Mouse (Mus musculus) T-cell, adult 2 months (primary cell): ENCODE data around the gene Adam11.

ENCODE experiments used
- DNase-seq: peaks from one replicate; pipeline ENCODE4 v3.0.0; 2022; ENCODE audit warnings: low spot score

Gene Adam11

GRCm38 (mm10) chr11:102753591-102754324, 7.5 kb upstream of the Adam11 start:
- DNase-seq = no peak

- no peak for DNase-seq
Measured at GRCm38 (mm10) chr11:102754416-102754815, 6.8 kb upstream of the Adam11 start.

GRCm38 (mm10) chr11:102755391-102755790, 5.8 kb upstream of the Adam11 start:
- DNase-seq = no peak

- DNase-seq = no peak
Measured at GRCm38 (mm10) chr11:102758977-102759376, 2.3 kb upstream of the Adam11 start.

- DNase-seq = no peak
Measured at GRCm38 (mm10) chr11:102760805-102761308, 382 bp upstream of the Adam11 start.

- no peak for DNase-seq
Measured at GRCm38 (mm10) chr11:102762248-102762647, 1.0 kb downstream of the Adam11 start.

GRCm38 (mm10) chr11:102763009-102763767, 1.9 kb downstream of the Adam11 start:
- DNase-seq = no peak

GRCm38 (mm10) chr11:102765416-102765815, 4.2 kb downstream of the Adam11 start:
- DNase-seq = no peak

GRCm38 (mm10) chr11:102767055-102767670, 5.9 kb downstream of the Adam11 start:
- no peak for DNase-seq

- no peak for DNase-seq
Measured at GRCm38 (mm10) chr11:102769141-102769540, 7.9 kb downstream of the Adam11 start.

GRCm38 (mm10) chr11:102769993-102770661, 8.9 kb downstream of the Adam11 start:
- no peak for DNase-seq

- no peak for DNase-seq
Measured at GRCm38 (mm10) chr11:102770662-102771435, 9.6 kb downstream of the Adam11 start.

- DNase-seq = no peak
Measured at GRCm38 (mm10) chr11:102771916-102772714, 10.9 kb downstream of the Adam11 start.

GRCm38 (mm10) chr11:102772771-102773700, 11.8 kb downstream of the Adam11 start:
- DNase-seq = no peak

GRCm38 (mm10) chr11:102773713-102774611, 12.7 kb downstream of the Adam11 start:
- peak; percentile 72 for DNase-seq

- DNase-seq = no peak
Measured at GRCm38 (mm10) chr11:102774621-102775141, 13.4 kb downstream of the Adam11 start.

- no peak for DNase-seq
Measured at GRCm38 (mm10) chr11:102777598-102777997, 16.4 kb downstream of the Adam11 start.

GRCm38 (mm10) chr11:102778165-102778564, 16.9 kb downstream of the Adam11 start:
- DNase-seq = no peak
